Mouse (Mus musculus) CD4-positive, CD25-positive, alpha-beta regulatory T cell, adult 4 months (primary cell): ENCODE data around the gene Frmd4a. TPM values are rescaled to one million over a fixed set of nuclear protein-coding genes. Genes with fewer than 3 reads are reported as not detected.

ENCODE experiments used
- ATAC-seq: one replicate; pipeline ENCODE4 v1.8.0; 2017
- polyA plus RNA-seq, 2 experiments: library from polyadenylated mRNA; unstranded; fragments of 100-300 nt; shearing (Covaris generic); gene quantifications; one replicate each; pipeline ENCODE4 v1.2.1; 2017

Gene Frmd4a
- polyA plus RNA-seq, 2 experiments from 2014 or later: 1.2 TPM

DNA sequence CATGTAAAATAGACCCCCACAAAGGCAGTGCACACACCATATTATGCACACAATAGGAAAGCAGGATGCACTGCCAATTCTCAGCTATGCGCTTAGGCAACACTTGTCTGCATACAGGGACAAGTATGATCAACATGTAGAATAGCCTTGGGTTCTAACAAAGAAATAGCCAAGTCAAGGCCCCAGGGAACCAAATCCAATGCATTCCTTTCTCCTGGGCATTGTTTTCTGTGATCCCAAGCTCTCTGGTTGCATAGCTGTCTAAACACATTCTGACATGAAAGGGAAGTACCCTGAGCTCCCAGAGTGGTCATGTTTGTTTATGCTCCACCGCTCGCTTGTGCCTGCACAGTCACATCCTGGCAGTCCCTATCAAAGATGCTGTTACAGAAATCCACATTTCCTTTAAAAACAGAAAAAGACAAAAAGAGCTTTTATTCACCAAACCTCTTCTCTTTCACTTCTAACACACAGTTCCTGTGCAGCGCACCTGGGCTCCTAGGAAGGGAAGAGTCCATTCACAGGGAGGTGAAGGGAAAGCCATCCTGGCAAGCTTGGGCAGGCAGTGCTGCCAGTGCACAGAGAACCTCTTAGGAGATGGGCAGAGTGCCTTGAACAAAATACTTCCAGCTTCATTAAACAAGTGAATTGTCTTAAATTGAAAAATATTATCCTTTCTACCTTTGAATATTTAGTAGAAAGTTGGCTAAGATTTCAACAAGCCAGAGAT, 124.9 kb downstream of the Frmd4a start:
- ATAC-seq: no peak

DNA sequence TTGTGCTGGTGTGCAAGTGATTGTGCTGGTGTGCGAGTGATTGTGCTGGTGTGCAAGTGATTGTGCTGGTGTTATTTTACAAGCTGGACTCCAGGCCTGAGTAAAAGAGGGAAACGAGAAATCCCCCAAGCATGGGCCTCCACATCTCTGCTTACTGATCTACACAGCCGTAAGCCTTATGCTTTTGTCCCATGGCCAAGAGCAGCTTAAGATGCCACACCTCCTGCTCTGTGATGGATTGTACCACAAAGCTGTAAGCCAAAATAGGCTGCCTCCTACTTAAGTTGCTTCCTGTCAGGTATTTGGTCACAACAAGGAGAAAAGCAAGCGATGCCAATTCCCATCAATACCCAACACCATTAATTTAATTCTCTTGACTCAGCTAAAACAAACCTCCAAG, 126.9 kb downstream of the Frmd4a start:
- no peak for ATAC-seq

DNA sequence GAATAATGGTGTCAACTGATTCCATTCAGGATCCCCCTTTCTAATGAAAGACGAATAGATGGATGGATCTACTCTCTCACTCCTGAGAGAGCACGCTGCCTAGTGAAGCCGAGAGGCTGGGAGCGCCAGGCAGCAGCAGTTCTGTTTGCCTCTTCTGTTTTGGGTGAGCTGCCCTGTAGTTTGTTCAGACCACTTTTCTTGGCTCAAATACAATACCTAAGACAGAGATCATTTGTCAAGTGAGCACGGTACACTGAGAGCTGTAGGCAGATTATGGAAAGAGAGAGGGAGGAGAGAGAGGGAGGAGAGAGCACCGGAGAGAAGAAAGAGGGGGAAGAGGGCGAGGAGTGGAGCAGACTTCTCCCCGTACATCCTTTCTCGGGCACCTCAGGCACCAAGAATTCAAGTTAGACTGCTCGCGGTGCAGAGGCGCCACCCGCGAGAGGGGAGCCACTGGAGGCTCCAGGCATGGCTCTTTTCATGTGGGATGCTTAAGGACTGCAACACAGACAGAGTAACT, 135.1 kb downstream of the Frmd4a start:
- ATAC-seq: no peak

DNA sequence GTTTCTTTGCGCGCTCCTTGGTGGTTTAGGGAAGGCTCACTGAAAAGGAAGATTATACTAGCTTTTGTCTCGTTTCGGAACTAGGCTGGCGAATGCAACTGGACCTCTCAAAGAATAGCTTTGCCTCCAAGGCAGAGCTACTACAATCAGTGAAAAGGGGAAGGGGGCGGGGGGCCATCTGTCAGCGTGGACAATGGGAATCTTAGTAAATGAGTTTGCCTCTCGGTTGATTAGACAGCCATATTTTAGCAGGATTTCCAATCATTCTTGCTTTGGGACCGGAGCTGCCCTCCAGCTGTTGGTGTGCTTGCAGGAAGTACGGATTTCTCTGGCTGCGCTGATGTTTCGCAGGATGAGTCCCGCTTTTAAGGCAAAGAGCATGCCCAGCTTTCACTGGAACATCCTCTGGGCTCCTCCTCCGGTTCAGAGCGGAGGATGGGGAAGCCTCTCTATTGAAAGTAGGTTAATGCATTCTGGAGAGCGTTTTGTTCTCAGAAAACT, 135.7 kb downstream of the Frmd4a start:
- no peak for ATAC-seq

DNA sequence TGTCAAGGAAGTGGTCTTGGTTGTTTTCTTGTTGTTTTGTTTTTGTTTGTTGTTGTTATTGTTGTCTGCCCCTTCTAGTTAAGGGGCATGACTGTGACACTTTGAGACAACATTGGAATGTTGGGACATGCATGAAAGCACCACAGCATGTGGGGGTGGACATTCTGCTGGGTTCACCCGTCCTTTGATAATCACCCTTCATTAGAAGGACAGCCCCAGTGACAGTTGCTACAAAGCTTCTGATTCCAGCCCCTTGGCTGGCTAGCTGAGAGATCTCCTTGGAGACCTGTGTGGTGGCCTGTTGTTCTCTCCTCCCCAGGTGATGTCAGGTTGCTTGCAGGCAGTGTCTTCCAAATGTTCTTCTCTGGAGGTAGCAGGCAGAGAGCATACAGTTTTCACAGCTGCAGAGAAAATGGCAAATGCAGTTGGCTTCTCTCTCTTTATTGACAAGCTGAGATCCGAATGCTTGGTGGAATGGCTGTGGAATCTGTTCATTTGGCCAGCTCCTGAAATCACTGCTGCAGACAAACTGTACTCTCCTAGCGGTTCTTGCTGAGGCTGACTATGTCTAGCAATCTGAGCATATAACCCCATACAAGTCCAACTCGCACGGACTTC, 136.6 kb downstream of the Frmd4a start:
- no peak for ATAC-seq

DNA sequence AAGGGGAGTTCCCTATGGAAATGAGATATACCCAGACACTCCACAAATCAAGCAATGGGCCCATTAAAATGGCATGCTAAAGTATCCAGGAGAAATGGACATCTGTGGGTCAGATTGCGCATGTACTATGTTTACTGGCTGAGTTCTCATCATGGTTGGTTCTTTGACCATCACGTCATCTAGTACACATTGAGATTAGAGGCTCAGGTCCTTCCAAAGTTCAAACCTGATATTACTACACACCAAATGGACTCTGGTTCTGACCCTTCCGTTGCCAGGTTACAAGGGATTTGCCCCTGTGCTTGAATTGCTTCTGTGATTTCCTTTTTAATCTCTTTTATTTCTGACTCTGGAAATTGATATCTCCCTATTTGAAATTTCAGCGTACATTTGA, 137.1 kb downstream of the Frmd4a start:
- ATAC-seq: no peak

DNA sequence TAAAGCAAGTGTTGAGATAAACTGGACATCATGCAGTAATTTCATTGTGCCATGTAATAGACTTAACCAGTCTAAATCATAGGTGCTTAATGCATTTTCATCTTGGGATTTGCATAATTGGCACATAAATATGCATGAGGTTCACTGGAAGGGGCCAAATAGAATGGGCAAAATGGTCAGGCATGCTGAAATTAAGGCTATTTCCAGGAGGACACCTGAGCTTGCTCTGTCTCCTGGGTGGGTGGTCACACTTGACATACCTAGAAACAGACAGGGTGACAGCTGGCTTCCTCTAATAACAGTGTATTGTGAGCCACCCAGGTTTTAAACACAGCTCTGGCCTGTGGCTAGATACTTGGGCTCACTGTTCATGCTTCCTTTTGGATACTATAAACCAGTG, 137.9 kb downstream of the Frmd4a start:
- no peak for ATAC-seq

DNA sequence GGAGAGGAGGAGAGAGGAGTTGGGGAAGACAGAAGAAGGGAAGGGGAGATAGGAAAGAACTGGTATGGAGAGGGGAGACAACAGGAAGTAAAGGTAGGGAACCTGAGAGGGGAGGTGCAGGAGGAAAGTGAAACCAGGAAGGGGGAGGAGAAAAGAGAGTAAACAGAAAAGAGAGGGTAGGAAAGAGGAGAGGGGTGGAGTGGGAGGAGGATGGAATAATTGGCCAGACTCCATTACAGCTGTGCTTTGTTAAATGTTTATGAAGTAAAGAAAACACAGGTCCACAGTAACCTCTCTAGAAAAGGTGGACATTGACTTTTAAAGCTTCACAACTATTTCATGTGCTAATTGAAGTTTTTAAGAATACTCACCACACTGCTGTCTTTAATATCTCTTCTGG, 139.0 kb downstream of the Frmd4a start:
- no peak for ATAC-seq

DNA sequence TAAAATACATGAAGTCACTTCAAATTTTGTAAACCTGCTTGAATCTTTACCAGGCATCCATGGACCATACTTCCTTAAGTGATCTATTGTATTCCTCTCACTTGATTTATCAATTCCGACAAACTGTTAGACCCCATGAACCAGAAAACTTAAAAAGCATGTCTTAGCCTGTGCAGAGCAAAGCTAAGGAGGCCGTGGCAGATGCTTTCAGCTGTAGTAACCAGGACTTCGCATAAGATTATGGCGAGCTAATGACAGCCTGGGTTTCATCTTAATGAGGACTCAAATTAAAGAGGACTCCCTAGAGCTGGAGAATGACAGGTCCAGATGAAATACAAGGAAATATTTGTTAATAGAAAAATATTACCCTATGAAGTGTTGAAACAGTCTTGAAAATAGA, 139.9 kb downstream of the Frmd4a start:
- no peak for ATAC-seq

DNA sequence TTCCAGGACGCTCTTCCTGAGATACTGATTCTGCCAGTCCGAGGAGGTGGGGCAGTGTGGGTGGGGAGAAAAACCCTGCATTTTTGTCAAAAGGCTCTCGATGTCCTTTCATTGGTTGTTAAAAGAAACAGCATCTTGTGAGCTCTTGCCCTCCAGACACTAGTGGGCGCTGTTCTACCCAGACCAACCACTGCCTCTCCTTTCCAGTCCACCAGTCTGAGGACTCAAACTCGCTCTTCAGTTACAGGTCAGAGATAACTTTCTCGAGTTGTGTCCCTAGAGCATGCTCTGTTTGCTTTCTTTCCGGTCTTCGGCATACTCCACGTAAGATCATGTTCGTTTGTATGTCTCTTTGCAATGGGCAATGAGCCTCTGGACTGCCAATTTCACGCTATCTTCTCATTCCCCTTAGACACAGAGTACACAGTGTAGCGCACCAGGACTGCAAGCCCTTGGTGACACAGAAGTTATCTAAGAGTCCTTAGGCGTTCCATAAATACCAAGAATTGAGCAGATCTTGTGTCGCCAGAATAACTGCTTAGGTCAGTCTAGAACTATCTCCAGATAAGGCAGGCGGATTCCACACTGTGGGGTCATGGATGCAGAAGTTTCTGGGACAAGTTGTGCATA, 142.2 kb downstream of the Frmd4a start:
- no peak for ATAC-seq

DNA sequence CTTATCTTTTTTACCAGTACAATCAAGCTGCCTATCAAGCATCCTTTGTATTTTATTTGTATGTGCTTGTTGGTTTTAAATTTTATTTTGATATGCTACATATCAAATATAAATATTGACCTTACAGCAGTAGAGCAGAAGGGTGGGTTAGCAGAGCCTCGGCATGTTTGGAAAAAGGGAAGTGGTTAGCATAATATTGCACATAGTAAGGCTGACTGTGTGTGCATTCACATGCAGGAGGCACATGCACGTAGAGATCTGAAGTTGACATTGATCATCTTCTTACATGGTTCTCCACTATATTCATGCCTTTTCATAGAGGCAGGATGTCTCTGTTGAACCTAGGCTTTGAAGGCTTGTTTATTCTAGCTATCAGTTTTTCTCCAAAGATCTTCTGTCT, 148.7 kb downstream of the Frmd4a start:
- ATAC-seq: no peak

DNA sequence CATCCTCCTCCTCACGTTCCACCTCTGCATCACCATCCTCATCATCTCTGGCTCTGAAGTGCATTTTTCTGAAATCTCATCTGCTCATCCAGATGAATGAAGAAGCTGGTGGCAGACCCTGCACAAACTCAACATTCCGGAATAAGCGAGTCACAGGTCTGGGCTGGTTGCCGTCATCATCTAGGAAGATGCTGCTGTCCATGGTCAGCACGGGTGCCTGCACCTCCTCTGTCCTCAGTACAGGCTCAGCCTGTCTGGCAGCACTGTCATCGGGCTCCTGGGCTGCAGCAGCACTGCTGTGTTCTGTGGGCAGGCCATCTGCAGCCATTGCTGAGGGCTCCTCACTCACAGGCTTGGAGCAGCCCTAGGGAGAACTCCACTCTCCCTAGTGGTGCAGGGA, 149.6 kb downstream of the Frmd4a start:
- no peak for ATAC-seq

DNA sequence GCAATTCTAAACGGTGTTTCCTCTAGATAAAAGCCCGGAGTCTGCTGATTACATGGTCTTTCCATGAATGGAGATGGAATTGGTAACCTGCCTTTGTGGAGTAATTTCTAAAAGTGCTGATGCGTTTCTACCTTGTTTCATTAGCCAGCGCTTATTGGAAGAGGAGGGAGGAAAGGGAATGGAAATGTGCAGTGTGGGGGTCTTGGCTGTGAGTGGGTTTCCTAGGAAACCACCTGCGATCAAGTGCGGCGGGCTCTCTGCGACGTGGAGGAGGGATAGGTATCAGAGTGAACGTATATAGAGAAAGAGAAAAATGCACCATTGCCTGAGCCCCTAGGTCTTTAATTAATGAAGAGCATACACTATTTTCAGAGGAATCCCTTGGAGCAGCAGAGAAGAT, 152.2 kb downstream of the Frmd4a start:
- no peak for ATAC-seq

DNA sequence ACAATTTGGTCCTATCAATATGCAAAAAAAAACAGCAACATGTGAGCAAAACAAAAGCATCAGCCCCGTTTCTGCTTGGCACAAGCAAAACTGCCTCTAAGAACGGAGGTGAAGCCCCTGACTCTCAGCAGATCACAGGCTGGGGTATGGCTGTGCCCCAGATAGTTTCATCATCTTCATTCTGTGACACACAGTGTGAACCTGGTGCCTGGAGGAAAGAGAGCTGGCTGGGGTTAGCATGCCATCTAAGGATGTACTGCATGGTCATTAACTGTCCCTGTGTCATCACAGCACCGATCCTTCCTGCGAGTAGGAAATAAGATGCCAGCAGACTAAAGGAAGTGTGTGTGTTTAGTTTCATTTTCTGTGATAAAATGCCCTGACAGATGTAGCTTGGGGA, 152.7 kb downstream of the Frmd4a start:
- ATAC-seq: no peak

DNA sequence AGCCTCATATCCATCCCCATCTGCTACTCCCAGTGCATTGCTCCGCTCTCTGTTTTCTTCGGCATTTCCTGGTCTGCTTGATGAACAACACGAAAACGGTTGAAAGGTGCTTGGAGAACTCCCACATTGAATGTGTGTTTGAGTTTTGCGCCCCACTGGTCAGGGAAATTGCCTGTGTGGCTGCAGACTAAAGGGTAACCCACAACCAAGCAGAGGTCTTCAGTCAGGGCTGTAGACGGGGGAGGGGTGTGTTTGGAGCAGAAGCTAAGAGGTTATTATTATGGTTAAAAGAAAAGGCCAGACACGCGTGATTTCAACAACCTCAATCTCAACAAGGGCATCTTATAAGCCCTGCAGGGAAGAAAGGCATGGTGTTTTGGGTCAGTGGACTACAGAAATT, 167.5 kb downstream of the Frmd4a start:
- no peak for ATAC-seq

DNA sequence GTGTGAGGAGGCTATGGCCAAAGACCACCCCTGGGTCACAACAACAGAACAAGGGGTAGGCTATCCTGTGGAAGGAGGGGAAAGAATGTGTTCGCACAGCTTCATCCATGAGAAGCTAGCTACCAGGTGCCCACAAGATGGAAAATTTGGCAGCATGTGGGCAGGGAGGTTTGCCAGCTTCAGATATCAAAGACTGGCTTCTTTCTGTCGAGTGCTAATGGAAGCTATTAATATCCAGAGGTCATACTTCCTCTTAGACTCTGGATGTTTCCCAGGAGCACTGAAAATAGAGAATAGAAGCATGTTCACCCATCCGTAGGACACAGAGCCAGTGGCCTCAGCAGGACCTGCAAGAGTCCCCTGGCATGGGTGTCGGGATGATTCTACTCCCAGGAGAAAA, 170.0 kb downstream of the Frmd4a start:
- no peak for ATAC-seq

DNA sequence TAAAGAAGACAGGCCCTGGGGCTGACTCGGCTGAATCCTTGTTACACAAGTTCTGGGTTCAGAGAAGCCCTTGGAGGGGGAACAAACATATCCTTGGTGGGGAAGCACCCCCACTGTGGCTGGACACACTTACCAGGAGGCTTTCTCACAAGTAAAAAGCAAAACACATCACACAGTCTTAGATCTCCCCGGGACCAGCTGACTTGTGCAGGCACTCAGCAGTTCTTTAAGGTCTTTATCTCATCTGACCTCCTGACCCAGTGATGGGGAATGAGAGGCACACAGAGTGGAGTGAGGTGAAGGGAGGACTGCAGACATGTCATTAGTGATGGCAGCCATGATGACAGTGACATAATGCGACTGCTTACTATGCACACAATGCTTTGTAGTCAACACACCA, 170.8 kb downstream of the Frmd4a start:
- ATAC-seq: no peak

DNA sequence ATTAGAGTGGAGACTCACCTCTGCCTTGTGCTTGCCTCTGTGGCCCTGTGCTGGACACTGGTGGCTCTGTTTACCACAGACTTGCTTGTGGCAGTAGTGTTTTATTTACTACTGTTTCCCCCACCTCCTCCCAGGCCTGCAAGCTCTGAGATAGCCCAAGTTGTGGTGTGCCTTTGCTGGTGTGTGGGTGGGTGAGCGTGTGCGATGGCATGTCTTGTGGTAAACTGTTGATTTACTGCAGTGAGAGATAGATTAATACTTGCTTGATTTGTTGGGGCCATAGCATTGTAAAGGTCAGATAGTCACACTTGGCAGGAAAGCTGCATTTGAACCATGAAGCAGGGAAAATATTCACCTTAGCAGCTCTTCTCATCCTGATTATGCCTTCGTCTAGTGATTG, 172.8 kb downstream of the Frmd4a start:
- no peak for ATAC-seq

DNA sequence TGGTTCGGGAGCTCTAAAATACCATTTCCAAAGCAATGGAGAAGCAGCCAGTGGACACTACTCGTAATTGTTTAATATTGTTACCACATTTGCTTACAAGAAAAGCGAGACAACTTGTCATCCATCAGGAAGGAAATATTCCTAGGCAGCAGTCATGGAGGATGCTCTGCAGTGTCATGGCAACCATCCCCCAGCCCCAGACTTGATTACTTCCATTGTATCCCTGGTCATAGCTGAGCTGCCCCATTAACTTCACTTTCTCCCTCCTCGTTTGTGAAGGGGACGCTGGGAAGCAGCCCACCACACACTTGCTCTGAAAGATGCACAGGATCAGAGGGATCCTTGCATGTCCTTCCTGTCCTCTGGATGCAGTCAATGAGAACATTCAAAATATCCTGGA, 173.5 kb downstream of the Frmd4a start:
- ATAC-seq: no peak

DNA sequence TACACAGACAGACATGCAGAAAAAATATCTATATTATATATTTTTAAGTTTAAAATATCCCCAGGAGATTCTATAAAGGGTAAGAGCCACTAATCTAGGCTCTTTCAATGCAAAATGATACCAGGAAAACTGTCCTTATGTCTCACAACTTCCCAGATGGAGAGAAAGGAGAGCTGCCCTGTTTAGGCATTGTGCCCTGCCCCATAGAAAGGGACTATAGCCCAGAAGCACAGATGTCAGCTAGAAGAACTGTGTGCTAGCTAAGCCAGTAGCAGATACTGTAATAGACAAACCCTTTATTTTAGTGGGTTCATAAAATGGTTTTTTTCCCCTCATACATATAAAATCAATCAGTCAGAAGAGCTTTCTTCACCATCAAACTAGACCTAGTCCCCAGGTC, 175.7 kb downstream of the Frmd4a start:
- ATAC-seq: no peak

DNA sequence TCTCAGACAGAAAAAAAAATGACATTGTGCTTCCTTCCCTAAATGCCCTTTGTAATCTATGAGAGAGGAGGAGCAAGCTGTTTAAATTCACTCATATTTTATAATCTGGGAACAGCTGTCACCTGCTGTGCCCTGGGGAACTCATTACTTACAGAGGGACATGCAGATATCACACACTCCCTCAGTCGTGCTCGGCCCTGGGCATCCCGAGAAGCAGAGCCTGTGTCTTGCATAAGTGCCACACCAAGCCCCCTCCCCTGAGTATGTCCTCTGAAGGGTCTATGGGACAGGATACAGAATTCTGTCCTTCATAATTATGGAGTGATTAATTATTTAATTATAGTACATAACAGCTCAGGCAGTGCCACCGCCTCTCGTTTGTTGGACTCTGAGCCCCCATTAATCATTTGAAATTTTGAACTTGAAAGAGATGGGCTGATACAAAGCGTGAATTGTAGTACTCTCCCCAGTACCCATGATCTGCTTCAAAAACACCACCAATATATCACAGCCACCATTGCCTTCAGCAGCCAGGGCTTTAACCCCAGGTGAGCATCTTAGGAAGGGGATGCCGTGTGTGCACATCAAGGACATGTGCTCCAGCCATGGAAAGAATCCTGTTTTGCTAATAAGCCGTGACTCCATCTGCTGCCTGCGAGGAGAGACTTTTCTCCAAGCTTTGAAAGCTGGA, 177.0 kb downstream of the Frmd4a start:
- no peak for ATAC-seq

DNA sequence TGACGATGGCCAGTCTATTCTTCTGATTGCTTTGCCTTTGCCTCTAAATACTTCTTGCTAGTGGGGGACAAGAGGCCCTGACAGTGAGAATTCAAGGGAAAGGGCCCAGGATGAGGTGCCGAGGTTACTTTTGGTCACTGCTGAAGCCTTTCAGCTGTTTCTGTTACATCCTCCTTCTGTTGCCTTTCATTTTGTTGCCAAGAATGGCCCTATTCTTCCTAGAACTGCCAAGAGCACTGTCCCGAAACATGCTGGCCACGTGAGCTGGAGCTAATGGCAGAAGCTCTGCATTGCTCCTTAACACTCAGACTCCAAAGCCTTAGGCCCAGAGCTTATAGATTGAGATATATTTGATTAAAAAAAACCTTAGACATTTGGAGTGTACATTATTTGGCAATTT, 178.5 kb downstream of the Frmd4a start:
- ATAC-seq: no peak

DNA sequence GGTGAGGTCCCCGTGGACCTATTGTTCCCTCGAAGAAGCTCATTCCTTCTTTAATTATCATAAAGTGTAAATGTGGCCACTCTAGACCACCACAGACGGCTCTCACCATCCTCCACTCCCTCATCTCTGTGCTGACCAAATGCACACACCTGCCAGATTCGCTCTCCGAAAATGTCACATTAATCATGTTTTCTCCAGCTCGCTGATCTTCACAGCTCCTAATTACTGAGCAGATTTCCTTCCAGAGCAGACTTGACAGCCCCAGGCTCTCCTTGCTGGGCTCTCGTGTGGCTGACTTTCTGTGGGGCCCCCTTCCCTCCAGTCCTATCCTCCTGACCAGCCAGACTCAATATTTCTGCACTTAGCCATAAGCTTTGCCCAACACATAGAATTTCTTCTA, 191.7 kb downstream of the Frmd4a start:
- ATAC-seq: no peak

DNA sequence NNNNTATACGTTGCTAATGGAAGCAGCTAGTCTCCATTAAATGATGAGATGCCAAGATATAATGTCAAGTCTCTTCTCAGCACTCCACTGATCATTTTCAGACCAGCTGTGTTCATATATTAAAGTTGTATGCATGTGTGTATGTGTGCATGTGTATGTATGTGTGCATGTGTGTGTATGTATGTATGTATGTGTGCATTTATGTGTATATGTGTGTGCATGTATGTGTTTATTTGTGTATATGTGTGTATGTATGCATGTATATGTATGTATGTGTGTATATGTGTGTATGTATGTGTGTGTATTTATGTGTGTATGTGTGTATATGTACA, 204.9 kb downstream of the Frmd4a start:
- ATAC-seq: no peak
